Mouse (Mus musculus) ES-E14 (cell line): ENCODE measurements around the gene 4930470P17Rik. TPM values are rescaled to one million over a fixed set of nuclear protein-coding genes. Genes with fewer than 3 reads are reported as not detected.

ENCODE experiments used
- DNase-seq: peaks from one replicate; pipeline ENCODE4 v3.0.0-alpha.2; 2013; ENCODE audit warnings: low read depth, low spot score
- H3K27ac ChIP-seq: 2 replicates; pipeline ENCODE4 v1.5.1; 2012; ENCODE audit warnings: low read depth, mild to moderate bottlenecking, low read length, moderate library complexity, mixed read lengths; ENCODE audit not compliant: poor library complexity, insufficient read depth, severe bottlenecking
- H3K36me3 ChIP-seq: 2 replicates; pipeline ENCODE4 v1.6.1; 2012; ENCODE audit warnings: mild to moderate bottlenecking, low read length, moderate library complexity, mixed read lengths; ENCODE audit not compliant: control insufficient read depth, poor library complexity, insufficient read depth, severe bottlenecking
- H3K4me1 ChIP-seq, 2 experiments: fragments of 150-350 bp in 1 of 2; sonication (generic) in 1 of 2; 2 replicates each; pipeline ENCODE4 v1.6.1; 2012; ENCODE audit warnings: low read length in 2 of 2, mild to moderate bottlenecking in 1 of 2, mixed read lengths in 1 of 2; ENCODE audit not compliant: control insufficient read depth in 2 of 2, insufficient read depth in 2 of 2, poor library complexity in 1 of 2
- H3K4me3 ChIP-seq, 2 experiments: fragments of 150-350 bp in 1 of 2; sonication (generic) in 1 of 2; 2 replicates each; pipeline ENCODE4 v1.5.1; 2012; ENCODE audit warnings: low read length in 2 of 2, low read depth in 1 of 2, mild to moderate bottlenecking in 1 of 2, mixed read lengths in 1 of 2; ENCODE audit not compliant: insufficient read depth in 1 of 2, poor library complexity in 1 of 2, severe bottlenecking in 1 of 2
- H3K9ac ChIP-seq: 2 replicates; pipeline ENCODE4 v1.6.1; 2012; ENCODE audit warnings: low read depth, mild to moderate bottlenecking, low read length, mixed read lengths; ENCODE audit not compliant: poor library complexity, insufficient read depth, severe bottlenecking
- H3K9me3 ChIP-seq: fragments of 150-350 bp; sonication (generic); 2 replicates; pipeline ENCODE4 v1.6.1; 2012; ENCODE audit warnings: low read depth, mild to moderate bottlenecking, low read length; ENCODE audit not compliant: control insufficient read depth, insufficient read depth
- CHD2 ChIP-seq: IDR thresholded peaks from 2 replicates; pipeline ENCODE4 v1.6.1; 2014; ENCODE audit warnings: mild to moderate bottlenecking, low read depth, low read length, inconsistent platforms
- HCFC1 ChIP-seq: IDR thresholded peaks from 2 replicates; pipeline ENCODE4 v1.6.1; 2012; ENCODE audit warnings: low read length, inconsistent platforms, borderline replicate concordance; ENCODE audit not compliant: insufficient read depth
- MAFK ChIP-seq: IDR thresholded peaks from 2 replicates; pipeline ENCODE4 v1.6.1; 2014; ENCODE audit warnings: mild to moderate bottlenecking, low read depth, low read length, inconsistent platforms; ENCODE audit not compliant: insufficient read depth
- ZC3H11A ChIP-seq: IDR thresholded peaks from 2 replicates; pipeline ENCODE4 v1.6.1; 2012; ENCODE audit warnings: low read depth, mild to moderate bottlenecking, inconsistent platforms, low read length, borderline replicate concordance
- ZNF384 ChIP-seq: IDR thresholded peaks from 2 replicates; pipeline ENCODE4 v1.6.1; 2012; ENCODE audit warnings: low read depth, low read length, inconsistent platforms
- in situ Hi-C, 2 experiments: fragments of 600-800 bp; cut with MboI; formaldehyde crosslinking; loops; one replicate each; pipeline ENCODE4 v1.15.1; 2025; ENCODE audit warnings: low sequenced_read_pairs in 2 of 2, inconsistent platforms in 1 of 2; ENCODE audit not compliant: unreplicated experiment in 2 of 2
- total RNA-seq: library from RNA; depleted of rRNA; stranded (reverse); fragments of 300-350 nt; gene quantifications from 2 replicates; pipeline ENCODE4 v1.2.3, GENCODE M21; 2012

Gene 4930470P17Rik
- total RNA-seq, 1 experiment: not detected

DNA sequence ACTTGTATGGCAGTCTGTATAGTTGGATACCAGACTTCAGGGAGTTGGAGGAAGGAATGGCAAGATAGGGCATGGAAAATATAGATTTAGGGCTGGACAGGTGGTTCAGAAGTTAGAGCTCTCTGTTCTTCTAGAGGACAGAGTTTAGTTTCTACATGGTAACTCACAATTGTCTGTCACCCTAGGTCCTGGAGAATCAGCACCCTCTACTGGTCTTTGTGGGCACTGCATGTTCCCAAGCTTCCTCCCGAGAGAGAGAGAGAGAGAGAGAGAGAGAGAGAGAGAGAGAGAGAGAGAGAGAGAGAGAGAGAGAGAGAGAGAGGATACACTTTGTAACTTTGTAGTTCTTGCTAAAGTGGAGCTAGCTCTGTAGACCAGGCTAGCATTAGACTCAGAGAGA is 5.1 kb downstream of the 4930470P17Rik start:
- DNase-seq: peak; percentile 65
- Histone ChIP-seq H3K4me1 (peaks cover 0 to 2% of the 10 kb centered on the region in 2 experiments; a peak in 1 of 4 replicates), H3K4me3 (no peak overlapping the region), H3K9ac (no peak overlapping the region), H3K36me3 (no peaks in the 10 kb centered on the region), H3K27ac (no peak overlapping the region), H3K9me3 (no peaks in the 10 kb centered on the region)
- no peak for TF ChIP-seq MAFK
- 0 out of 2 replicates have a peak, but pooled peaks have one; percentile 15 for TF ChIP-seq ZC3H11A
- in situ Hi-C loops: loop anchor here (5.0 to 10.0 kb wide), 3 partner anchors 74 to 152 kb away; no protein-coding TSS in a partner anchor

DNA sequence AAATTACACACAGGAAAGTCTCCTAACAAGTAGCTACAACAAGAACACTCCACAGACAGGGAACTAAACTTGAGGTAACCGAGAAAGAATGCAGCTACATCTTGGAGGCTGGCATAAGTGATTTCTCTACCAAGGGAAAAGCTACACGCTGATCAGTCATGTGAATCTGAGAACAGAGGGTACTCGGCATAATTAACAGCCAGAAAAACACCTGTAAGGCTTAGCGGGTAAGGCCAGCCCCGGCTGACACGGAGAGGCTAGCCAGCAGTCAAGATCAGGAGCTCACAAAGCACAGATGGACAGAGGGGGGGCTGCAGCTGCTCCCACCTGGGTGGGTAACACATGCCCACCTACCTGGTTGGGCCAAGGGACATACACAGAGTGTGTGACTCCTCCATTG is 9.7 kb downstream of the 4930470P17Rik start:
- DNase-seq: no peak
- no peaks in the 10 kb centered on the region for H3K36me3 ChIP-seq
- H3K4me1 ChIP-seq: no peaks in the 10 kb centered on the region
- H3K9me3 ChIP-seq: no peaks in the 10 kb centered on the region
- H3K27ac ChIP-seq: no peak overlapping the region
- no peak for TF ChIP-seq ZNF384
- TF ChIP-seq CHD2: no peak
- no peak for TF ChIP-seq MAFK
- no peak for TF ChIP-seq ZC3H11A
- no peak overlapping the region for H3K9ac ChIP-seq
- in situ Hi-C loops: loop anchor here (10.0 kb wide), 2 partner anchors 77 to 147 kb away; no protein-coding TSS in a partner anchor
- H3K4me3 ChIP-seq: no peak overlapping the region

DNA sequence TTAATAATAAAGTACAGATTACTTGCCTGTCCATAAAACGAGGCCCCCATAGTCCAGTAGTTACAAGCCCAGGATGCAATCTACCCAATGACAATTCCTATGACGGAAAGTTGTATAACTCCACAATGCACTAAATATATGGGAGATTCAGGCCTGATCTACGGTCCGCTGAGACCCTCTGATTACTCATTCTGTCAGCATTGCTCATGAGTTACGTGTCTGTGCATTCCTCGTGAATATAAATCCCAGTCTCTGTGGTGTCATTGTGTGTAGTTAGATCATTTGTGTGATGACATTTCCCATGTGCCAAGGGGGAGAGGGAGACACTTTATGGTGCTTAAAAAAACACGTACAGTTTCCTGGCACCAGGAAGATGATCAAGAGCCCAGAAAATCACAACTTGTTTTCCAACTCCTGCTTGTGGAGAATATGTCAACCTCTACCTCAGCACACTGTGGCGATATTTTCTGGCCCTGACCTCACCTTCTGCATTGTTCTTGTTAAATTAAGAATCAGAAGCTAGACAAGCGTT is 13.4 kb downstream of the 4930470P17Rik start:
- no peaks in the 10 kb centered on the region for H3K36me3 ChIP-seq
- H3K4me1 ChIP-seq: no peaks in the 10 kb centered on the region
- no peak overlapping the region for H3K4me3 ChIP-seq
- in situ Hi-C loops: no loop called here
- H3K27ac ChIP-seq: no peak overlapping the region
- no peaks in the 10 kb centered on the region for H3K9me3 ChIP-seq
- no peak for DNase-seq
- TF ChIP-seq HCFC1 (no peak), ZC3H11A (no peak), MAFK (no peak), ZNF384 (no peak), CHD2 (no peak)
- H3K9ac ChIP-seq: no peak overlapping the region

DNA sequence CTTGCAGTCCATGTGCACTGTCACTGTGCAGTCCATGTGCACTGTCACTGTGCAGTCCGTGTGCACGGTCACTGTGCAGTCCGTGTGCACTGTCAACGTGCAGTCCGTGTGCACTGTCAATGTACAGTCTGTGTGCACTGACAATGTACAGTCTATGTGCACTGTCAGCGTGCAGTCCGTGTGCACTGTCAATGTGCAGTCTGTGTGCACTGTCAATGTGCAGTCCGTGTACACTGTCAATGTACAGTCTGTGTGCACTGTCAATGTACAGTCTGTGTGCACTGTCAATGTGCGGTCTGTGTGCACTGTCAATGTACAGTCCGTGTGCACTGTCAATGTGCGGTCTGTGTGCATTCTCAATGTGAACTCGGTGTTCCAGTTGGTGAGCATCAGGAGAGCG is 17.1 kb downstream of the 4930470P17Rik start:
- Histone ChIP-seq H3K9ac (no peak overlapping the region), H3K4me3 (no peak overlapping the region), H3K4me1 (no peaks in the 10 kb centered on the region), H3K36me3 (no peaks in the 10 kb centered on the region), H3K27ac (no peak overlapping the region), H3K9me3 (no peaks in the 10 kb centered on the region)
- in situ Hi-C loops: no loop called here
- TF ChIP-seq CHD2 (no peak), ZNF384 (no peak), MAFK (no peak), HCFC1 (no peak), ZC3H11A (no peak)
- DNase-seq: no peak

DNA sequence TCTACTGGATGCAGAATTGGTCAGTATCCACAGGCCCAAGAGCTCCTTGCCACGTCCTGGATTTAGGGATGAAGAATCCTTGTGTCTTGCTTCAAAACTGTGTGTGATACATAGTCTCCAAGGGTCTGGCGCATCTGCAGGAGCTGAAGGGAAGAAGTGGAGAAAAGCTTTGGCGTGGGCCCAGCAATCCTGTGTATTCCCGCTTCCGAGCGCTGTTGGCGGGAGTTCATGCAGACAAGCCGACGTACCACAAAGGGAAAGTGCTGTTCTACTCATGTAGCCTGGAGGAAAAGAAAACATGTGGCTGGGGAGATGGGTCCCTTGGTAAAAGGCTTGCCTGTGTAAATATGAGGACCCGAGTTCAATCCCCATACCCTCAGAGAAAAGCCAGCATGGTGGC is 22.3 kb downstream of the 4930470P17Rik start:
- no peak overlapping the region for H3K9ac ChIP-seq
- no peaks in the 10 kb centered on the region for H3K36me3 ChIP-seq
- TF ChIP-seq ZNF384 (no peak), HCFC1 (no peak), ZC3H11A (no peak), MAFK (no peak), CHD2 (no peak)
- in situ Hi-C loops: no loop called here
- no peak for DNase-seq
- no peaks in the 10 kb centered on the region for H3K4me1 ChIP-seq
- no peaks in the 10 kb centered on the region for H3K9me3 ChIP-seq
- H3K27ac ChIP-seq: no peak overlapping the region
- H3K4me3 ChIP-seq: no peak overlapping the region
